Mouse (Mus musculus): Measurements from ENCODE around the gene Prkar2a. TPM values are rescaled to one million over a fixed set of nuclear protein-coding genes. Genes with fewer than 3 reads are reported as not detected.

The Prkar2a gene
- 3.9 TPM for polyA plus RNA-seq (2017; shearing (Covaris generic))

DNA sequence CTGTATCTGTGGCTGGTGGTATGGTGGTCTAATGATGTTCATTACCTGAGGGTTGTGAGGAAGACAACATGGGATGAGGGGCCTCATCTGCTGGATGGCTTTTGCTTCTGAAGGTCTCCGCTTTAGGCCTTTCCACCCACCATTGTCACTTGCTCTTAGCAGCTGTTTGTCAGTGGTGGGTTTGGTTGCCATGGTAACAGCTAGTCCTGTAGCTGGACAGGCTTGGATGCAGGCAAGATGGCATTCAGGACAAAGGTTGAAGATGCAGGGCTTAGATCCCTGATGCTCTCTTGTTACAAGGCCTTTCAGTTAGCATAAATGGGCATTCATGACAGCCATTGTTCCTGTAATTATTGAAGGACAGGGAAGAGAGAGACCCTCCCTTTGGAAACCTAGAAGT, at the start of gene Prkar2a:
Prkar2a (plus strand) TSS at position 209 of the 400 bp plus-strand sequence.

DNA sequence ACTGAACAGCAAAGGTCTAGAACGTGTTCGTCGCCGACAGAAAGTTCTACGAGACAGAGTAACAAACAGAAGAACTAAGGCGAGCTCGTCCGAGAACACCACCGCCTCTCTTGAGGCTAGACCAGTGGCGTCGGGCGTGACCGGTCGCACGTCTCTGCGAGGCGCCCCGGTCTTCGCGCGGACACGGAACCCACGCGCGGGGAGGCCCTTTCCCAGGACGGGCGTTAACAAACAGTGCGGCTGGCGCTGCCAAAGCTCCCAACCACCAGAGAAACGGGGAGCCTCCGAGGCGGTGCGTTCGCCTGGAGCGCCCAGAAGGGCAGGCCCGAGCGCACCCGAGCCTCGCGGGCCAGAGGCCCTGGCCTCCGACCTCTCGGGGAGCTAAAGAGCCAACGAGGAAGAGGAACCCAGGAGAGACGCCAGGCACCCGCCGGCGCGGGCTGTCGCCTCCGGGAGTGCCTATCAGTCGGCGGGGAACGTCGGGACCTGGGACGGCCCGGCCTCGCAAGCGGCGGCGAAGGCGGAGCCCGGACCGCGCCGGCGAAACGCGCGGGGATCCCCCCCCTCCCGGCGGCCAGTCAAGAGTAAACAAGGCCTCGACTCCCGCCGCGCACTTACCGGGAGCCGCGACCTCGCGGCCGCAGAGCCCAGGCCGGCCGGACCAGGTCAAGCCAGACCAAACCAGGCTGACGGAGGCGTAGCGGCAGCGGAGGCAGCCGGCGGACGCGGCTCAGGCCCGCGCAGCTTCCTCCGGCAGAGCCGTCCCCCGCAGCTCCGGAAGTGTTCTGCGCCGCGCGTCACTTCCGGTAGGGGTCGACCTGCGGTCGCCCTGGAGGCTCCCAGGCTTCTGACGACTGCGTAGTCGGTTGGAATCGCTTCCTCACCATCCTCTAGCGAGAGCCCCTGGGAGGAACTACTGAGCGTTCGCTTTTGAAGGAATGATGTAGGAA, 40.2 kb upstream of the Prkar2a start, which contains the start of gene Arih2:
Arih2 (minus strand) TSS at position 776 of the 950 bp plus-strand sequence.

DNA sequence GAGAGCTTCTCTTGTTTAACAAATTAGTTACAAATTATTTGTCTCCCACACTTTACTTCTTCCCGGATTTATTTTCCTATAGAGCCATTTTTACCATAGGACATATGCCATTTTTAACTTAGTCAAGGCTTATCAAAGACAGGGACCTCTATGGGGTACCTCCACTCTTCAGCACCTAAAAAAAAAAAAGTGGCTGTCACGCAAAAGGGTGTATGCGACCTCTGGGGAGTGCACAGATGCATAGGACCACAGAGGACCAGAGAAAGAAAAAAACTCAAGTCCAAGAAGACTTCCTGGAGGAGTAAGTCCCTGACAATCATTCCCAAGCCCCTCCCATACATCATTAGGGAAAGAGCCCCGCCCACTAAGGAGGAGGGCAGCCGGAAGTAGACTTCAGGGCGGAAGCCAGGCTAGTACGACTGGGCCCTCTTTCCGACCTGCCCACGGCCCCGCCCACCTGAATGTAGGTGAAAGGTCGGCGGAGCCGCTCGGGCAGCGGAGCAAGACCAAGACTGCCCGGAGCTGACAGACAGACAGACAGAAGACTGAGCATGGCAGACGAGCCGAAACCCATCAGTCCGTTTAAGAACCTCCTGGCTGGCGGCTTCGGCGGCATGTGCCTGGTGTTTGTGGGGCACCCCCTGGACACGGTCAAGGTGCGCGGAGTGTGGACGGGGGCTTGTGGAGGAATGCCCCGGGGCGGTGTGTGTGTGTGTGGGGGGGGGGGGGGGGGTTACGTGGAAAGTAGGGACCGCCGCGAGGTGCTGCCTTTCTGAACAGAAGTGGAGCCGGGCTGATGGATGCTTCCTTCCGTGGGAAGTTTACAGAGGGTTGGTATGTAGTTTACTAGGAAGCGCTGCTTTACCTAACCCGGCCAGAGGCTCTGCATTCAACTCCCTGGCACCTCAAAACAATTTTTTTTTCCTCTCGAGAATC, 27.2 kb upstream of the Prkar2a start, which contains the start of gene Slc25a20:
Slc25a20 (plus strand) TSS at position 412 of the 936 bp plus-strand sequence.

DNA sequence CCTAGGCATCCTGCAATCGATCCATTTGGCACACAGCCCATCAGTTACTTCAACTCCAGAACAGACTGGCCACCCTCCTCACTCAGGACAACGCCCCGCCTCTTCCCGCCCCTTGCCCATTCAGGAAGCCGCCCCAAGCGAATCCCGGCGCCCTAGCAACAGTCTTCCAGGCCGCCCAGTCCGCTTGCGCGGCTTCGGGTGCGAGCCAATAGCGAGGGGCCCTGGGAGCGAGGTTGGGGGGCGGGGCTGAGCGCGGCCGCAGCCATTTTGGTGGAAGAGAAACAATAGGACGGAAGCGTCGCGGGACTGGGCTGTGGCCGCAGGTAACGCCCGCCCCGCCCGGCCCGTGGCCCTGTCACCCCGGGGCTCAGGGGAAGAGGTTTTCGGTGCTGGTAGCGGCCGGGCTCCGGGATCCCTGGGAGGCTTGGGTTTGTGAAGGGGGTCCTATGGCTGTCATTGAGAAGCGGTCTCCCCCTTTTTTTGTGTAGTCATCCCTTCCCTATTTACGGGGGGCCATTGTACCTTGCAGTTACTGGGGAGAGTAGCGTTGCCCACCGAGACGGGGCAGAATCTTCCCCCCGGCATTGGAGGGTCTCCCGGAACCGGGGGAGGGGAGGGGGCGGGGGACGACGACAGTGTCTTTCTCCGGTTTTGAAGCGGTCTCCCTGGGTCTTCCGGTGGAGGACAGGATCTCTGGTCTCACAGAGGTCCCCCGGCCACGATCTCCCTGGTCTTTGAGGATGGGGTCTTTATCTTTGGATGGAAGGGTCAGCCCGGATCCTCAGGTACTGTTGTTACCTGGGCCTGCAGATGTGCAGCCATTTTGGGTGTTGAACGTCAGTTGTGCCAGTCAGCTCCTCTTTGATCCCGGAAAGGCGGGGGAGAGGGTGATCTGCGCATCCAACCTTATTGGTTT, 94.7 kb downstream of the Prkar2a start, which contains the start of gene Ip6k2:
Ip6k2 (plus strand) TSS at position 249 of the 916 bp plus-strand sequence.

Other genes starting within 250 kb of the Prkar2a start
- gene Ccdc71, start 228.8 kb upstream of the Prkar2a start, polyA plus RNA-seq (2017; shearing (Covaris generic)), result 51.6 TPM
- gene Klhdc8b, start 227.7 kb upstream of the Prkar2a start, polyA plus RNA-seq (2017; shearing (Covaris generic)), result 3.6 TPM
- gene Lamb2, start 209.6 kb upstream of the Prkar2a start, polyA plus RNA-seq (2017; shearing (Covaris generic)), result 0.16 TPM
- 138 TPM for gene Usp19, start 198.7 kb upstream of the Prkar2a start, polyA plus RNA-seq (2017; shearing (Covaris generic))
- gene Qars, start 181.6 kb upstream of the Prkar2a start, polyA plus RNA-seq (2017; shearing (Covaris generic)), result 129 TPM
- 144 TPM for gene Qrich1, start 172.5 kb upstream of the Prkar2a start, polyA plus RNA-seq (2017; shearing (Covaris generic))
- 122 TPM for gene Impdh2, start 129.0 kb upstream of the Prkar2a start, polyA plus RNA-seq (2017; shearing (Covaris generic))
- gene Ndufaf3, start 121.9 kb upstream of the Prkar2a start, polyA plus RNA-seq (2017; shearing (Covaris generic)), result 77.9 TPM
- 131 TPM for gene Dalrd3, start 119.4 kb upstream of the Prkar2a start, polyA plus RNA-seq (2017; shearing (Covaris generic))
- gene Wdr6, start 110.6 kb upstream of the Prkar2a start, polyA plus RNA-seq (2017; shearing (Covaris generic)), result 90.3 TPM
- 16.3 TPM for gene P4htm, start 91.6 kb upstream of the Prkar2a start, polyA plus RNA-seq (2017; shearing (Covaris generic))
- gene Arih2, start 39.9 kb upstream of the Prkar2a start, polyA plus RNA-seq (2017; shearing (Covaris generic)), result 54.4 TPM
- gene Slc25a20, start 27.2 kb upstream of the Prkar2a start, polyA plus RNA-seq (2017; shearing (Covaris generic)), result 68.6 TPM
- 18.0 TPM for gene Ip6k2, start 94.5 kb downstream of the Prkar2a start, polyA plus RNA-seq (2017; shearing (Covaris generic))
- 3.8 TPM for gene Nckipsd, start 119.1 kb downstream of the Prkar2a start, polyA plus RNA-seq (2017; shearing (Covaris generic))
- 0.45 TPM for gene Celsr3, start 137.0 kb downstream of the Prkar2a start, polyA plus RNA-seq (2017; shearing (Covaris generic))
- gene Slc26a6, start 164.0 kb downstream of the Prkar2a start, polyA plus RNA-seq (2017; shearing (Covaris generic)), result 19.0 TPM
- not detected for gene Tmem89, start 225.3 kb downstream of the Prkar2a start, polyA plus RNA-seq (2017; shearing (Covaris generic))
- 384 TPM for gene Uqcrc1, start 247.3 kb downstream of the Prkar2a start, polyA plus RNA-seq (2017; shearing (Covaris generic))